Mouse (Mus musculus) cerebellum, adult 2 months (tissue): ENCODE measurements at regions not wholly inside any gene's neighbourhood (a gene's known extent, or its start where the extent isn't known, plus 50 kb on each side); places are given as distances from the start of the nearest gene placed in this dataset.

Source experiments
- CTCF ChIP-seq: fragments of 200-500 bp; IDR thresholded peaks from 2 replicates; pipeline ENCODE4 v1.5.1; 2011; ENCODE audit warnings: low read depth, mild to moderate bottlenecking, control low read depth, low read length, moderate library complexity, borderline replicate concordance; ENCODE audit not compliant: insufficient read depth
- POLR2A ChIP-seq: fragments of 200-500 bp; IDR thresholded peaks from 2 replicates; pipeline ENCODE4 v1.6.1; 2011; ENCODE audit warnings: low read length, control low read depth, borderline replicate concordance; ENCODE audit not compliant: insufficient read depth

- TF ChIP-seq POLR2A, result no peak
- no peak for TF ChIP-seq CTCF
Observed at GRCm38 (mm10) chr6:141118287-141118686, 130.8 kb upstream of the Pde3a start.
